Mouse (Mus musculus) kidney, embryonic 16.5 days (tissue): ENCODE data around the gene Cby3. TPM values are rescaled to one million over a fixed set of nuclear protein-coding genes. Genes with fewer than 3 reads are reported as not detected.

Source experiments
- ATAC-seq: fragments of 200-750 bp; cut with Nextera tagmentation; 2 replicates; pipeline ENCODE4 v1.8.0; 2017; ENCODE audit warnings: moderate TSS enrichment; ENCODE audit not compliant: low FRiP score, low TSS enrichment
- H3K27ac ChIP-seq: fragments of 300-500 bp; sonication (generic); 2 replicates; pipeline ENCODE4 v1.5.1; 2014; ENCODE audit warnings: low read length
- H3K27me3 ChIP-seq: fragments of 300-500 bp; sonication (generic); 2 replicates; pipeline ENCODE4 v1.6.1; 2014; ENCODE audit warnings: low read length, control low read depth, mixed read lengths; ENCODE audit not compliant: insufficient read depth
- H3K36me3 ChIP-seq: fragments of 300-500 bp; sonication (generic); 2 replicates; pipeline ENCODE4 v1.6.1; 2014; ENCODE audit warnings: low read length, control low read depth, mixed read lengths; ENCODE audit not compliant: insufficient read depth
- H3K4me1 ChIP-seq: fragments of 300-500 bp; sonication (generic); 2 replicates; pipeline ENCODE4 v1.6.1; 2014; ENCODE audit warnings: low read length, control low read depth, mixed read lengths; ENCODE audit not compliant: insufficient read depth
- H3K4me2 ChIP-seq: fragments of 300-500 bp; sonication (generic); replicated peaks from 2 replicates; pipeline ENCODE4 v1.6.1; 2014; ENCODE audit warnings: low read depth, low read length
- H3K4me3 ChIP-seq: fragments of 300-500 bp; sonication (generic); 2 replicates; pipeline ENCODE4 v1.5.1; 2014; ENCODE audit warnings: mild to moderate bottlenecking, low read length
- H3K9ac ChIP-seq: fragments of 300-500 bp; sonication (generic); replicated peaks from 2 replicates; pipeline ENCODE4 v1.6.1; 2014; ENCODE audit warnings: low read length
- H3K9me3 ChIP-seq: fragments of 300-500 bp; sonication (generic); 2 replicates; pipeline ENCODE4 v1.6.1; 2016; ENCODE audit warnings: low read length, control low read depth
- WGBS: fragments of 180-500 bp; shearing (Covaris S2); extraction: QIAGEN DNeasy Blood & Tissue Kit; methylation state at CpG from one replicate; pipeline ENCODE4 v1.1.7; 2014; 5-methylcytosine and 5-hydroxymethylcytosine counted together
- microRNA counts: library from miRNA; unstranded; fragments of <30 nt; microRNA quantifications from one replicate; lab custom pipeline; 2016
- microRNA-seq: library from miRNA; unstranded; fragments of <30 nt; microRNA quantifications from one replicate; pipeline ENCODE4, GENCODE M21; 2016
- polyA plus RNA-seq: library from polyadenylated mRNA; unstranded; fragments of >200 nt; fragmentation: Nextera tagmentation; extraction: Ambion mirVana; gene quantifications from 2 replicates; pipeline ENCODE4 v1.2.1, GENCODE M21; 2015

The Cby3 gene
- polyA plus RNA-seq, 1 experiment from 2014 or later: 0.55 TPM

DNA sequence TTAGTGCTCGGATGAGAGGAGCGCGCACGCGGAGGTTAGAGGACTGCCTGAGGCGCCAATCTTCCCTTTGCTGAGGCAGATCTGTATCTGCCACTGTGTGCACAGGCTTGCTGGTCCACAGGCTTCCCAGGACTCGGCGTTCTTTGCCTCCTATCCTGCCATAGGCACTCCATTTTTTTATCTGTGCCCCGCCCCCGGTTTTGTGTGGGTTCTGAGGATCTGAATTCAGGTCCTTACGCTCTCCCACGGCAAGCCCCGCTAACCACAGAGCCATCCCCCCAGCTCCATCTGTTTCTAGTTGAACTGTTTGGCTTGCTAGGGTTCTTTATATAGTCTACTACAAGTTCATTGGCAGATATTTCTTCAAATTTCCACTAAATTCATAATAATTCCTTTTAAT lies 44.5 kb downstream of the Cby3 start:
- no peak overlapping the region for H3K4me2 ChIP-seq
- ATAC-seq: no peak
- peaks cover 53% of the 10 kb centered on the region for H3K36me3 ChIP-seq
- no peaks in the 10 kb centered on the region for H3K27me3 ChIP-seq
- no peaks in the 10 kb centered on the region for H3K9me3 ChIP-seq
- H3K27ac ChIP-seq: no peak overlapping the region
- H3K4me1 ChIP-seq: no peaks in the 10 kb centered on the region
- no peak overlapping the region for H3K4me3 ChIP-seq
- H3K9ac ChIP-seq: no peak overlapping the region
- WGBS: 87% methylated on average over 13 of the region's 13 CpGs

DNA sequence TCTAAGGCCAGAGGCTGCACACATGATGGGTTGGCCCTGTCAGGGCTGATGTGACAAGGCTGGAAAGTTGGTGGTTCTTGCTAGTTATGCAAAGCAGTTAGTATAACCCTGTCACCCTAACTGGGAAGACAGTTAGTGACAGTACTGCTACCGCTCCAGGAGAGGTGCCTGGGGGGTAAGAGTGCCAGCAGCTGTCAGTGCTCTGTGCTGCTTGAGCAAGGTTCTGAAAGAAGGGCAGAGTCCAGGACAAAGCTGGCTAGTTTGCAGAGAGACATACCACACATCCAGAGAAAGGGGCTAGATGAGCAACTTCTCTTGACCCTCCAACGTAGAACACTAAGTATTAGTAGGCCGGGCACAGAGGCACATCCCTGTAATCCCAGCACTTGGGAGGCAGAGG lies 48.2 kb downstream of the Cby3 start:
- no peaks in the 10 kb centered on the region for H3K27me3 ChIP-seq
- no peak overlapping the region for H3K27ac ChIP-seq
- H3K4me1 ChIP-seq: no peaks in the 10 kb centered on the region
- no peaks in the 10 kb centered on the region for H3K9me3 ChIP-seq
- WGBS: 88% methylated on average over 3 of the region's 3 CpGs
- no peak overlapping the region for H3K4me2 ChIP-seq
- peaks cover 51% of the 10 kb centered on the region for H3K36me3 ChIP-seq
- no peak overlapping the region for H3K9ac ChIP-seq
- ATAC-seq: no peak
- no peak overlapping the region for H3K4me3 ChIP-seq

DNA sequence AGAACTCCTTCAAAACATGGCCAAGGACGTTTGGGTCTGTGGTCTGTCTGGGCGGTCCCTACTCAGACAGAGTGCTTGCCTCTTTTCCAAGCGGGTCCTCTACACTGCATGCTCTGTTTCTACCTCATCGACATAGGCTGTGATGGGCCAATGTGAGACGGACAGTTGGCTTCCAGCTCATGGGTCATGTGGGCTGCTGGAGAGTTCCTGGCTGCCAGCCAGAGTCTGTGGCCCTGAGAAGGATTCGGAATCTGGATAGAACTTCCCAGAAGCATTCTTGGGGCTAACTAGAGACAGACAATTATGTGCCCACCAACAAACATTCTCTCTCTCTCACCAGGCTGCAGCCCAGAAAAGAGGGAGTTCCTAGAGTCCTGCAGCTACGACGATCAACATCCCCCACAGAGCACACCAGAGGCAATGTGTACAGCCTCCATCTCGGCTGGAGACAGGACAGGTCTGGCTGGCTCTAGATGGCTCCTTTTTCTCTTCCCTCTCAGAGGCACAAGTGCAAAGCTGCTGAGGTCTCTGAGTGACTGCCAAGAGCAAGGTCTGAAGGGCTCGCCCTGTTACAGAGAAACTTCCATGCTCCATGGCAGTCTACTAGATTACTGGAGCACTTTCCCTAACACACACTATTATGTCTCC lies 49.2 kb downstream of the Cby3 start:
- Histone ChIP-seq H3K36me3 (peaks cover 46% of the 10 kb centered on the region), H3K4me2 (no peak overlapping the region), H3K27me3 (no peaks in the 10 kb centered on the region), H3K9ac (no peak overlapping the region), H3K27ac (no peak overlapping the region), H3K4me1 (no peaks in the 10 kb centered on the region), H3K4me3 (no peak overlapping the region), H3K9me3 (no peaks in the 10 kb centered on the region)
- no peak for ATAC-seq
- WGBS: 74% methylated on average over 10 of the region's 10 CpGs

DNA sequence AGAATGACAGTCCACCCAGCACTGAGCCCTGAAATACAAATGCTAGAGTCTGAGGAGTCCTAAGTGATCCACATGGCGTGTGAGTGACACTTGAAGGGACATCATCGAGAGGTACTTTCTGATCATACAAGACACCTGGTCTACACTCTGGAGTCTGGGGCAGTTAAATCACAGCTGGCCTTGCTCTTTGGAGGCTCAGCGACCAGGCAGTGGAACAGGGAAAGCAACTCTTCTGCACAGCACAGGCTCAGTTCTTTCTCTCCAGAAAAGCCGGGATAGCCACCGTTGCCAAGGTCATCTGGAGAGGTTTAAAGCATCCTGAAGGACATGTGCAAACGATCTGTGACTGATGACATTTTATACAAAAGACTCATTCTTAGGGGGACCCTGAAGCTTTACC lies 53.0 kb downstream of the Cby3 start:
- Histone ChIP-seq H3K27me3 (no peaks in the 10 kb centered on the region), H3K9me3 (no peaks in the 10 kb centered on the region), H3K4me2 (no peak overlapping the region), H3K4me3 (no peak overlapping the region), H3K9ac (no peak overlapping the region), H3K36me3 (peaks cover 29% of the 10 kb centered on the region), H3K27ac (no peak overlapping the region), H3K4me1 (no peaks in the 10 kb centered on the region)
- ATAC-seq: no peak
- 56% methylated on average over 6 of the region's 6 CpGs for WGBS

MicroRNAs encoded within 50 kb of the gene (microRNA counts, 519-probe panel; counts per million panel counts)
- 3,233 counts per million, percentile 75 among the panel's probes with 10 or more counts for microRNA mmu-miR-804 (lab: Ali Mortazavi, UCI)

Small RNA genes within 50 kb of the gene (microRNA-seq; reads per million reads assigned to microRNA genes)
- not detected for gene Mir804

Other genes with a start within 250 kb of the Cby3 start
- 44.3 and 47.2 TPM in 2 replicates for gene Tbc1d9b, start 223.1 kb upstream of the Cby3 start, polyA plus RNA-seq
- 21.7 and 23.2 TPM in 2 replicates for gene Mrnip, start 180.0 kb upstream of the Cby3 start, polyA plus RNA-seq
- 298 and 338 TPM in 2 replicates for gene Sqstm1, start 143.6 kb upstream of the Cby3 start, polyA plus RNA-seq
- 9.8 and 11.9 TPM in 2 replicates for gene Mgat4b, start 143.6 kb upstream of the Cby3 start, polyA plus RNA-seq
- gene Ltc4s, start 115.8 kb upstream of the Cby3 start, polyA plus RNA-seq: 2.5 and 2.8 TPM in 2 replicates
- gene Maml1, start 62.2 kb upstream of the Cby3 start, polyA plus RNA-seq: 5.2 and 6.3 TPM in 2 replicates
- 393 and 397 TPM in 2 replicates for gene Canx, start 28.8 kb upstream of the Cby3 start, polyA plus RNA-seq
- gene Hnrnph1, start 22.5 kb downstream of the Cby3 start, polyA plus RNA-seq: 500 and 509 TPM in 2 replicates
- gene Rufy1, start 76.7 kb downstream of the Cby3 start, polyA plus RNA-seq: 27.4 and 27.5 TPM in 2 replicates
- 4.7 and 5.7 TPM in 2 replicates for gene Adamts2, start 247.6 kb downstream of the Cby3 start, polyA plus RNA-seq